Mouse (Mus musculus) adrenal gland, adult 8-10 months (tissue): Measurements from ENCODE around the gene Mill2. TPM values are rescaled to one million over a fixed set of nuclear protein-coding genes. Genes with fewer than 3 reads are reported as not detected.
"Not testable (repeated sequence)": the region's sequence is repeated elsewhere in the genome, so short reads cannot be mapped to it uniquely, and the experiment has no call there.

ENCODE experiments used
- DNase-seq: peaks from one replicate; pipeline ENCODE4 v3.0.0; 2022
- total RNA-seq, 4 experiments: library from RNA; stranded (reverse); gene quantifications; 2 replicates each; pipeline ENCODE4 v1.2.4; 2022

Gene Mill2
- total RNA-seq: 10 to 100 TPM in 3 of 4 experiments, 1 to 10 TPM in 1; 8.5 to 12.4 (median 11.2) TPM

- no peak for DNase-seq
These were observed at the start of gene Mill2 for GRCm38 (mm10) chr7:18839865-18840264. Gene Mill2, plus strand, starts transcription at chr7:18839966.

DNA sequence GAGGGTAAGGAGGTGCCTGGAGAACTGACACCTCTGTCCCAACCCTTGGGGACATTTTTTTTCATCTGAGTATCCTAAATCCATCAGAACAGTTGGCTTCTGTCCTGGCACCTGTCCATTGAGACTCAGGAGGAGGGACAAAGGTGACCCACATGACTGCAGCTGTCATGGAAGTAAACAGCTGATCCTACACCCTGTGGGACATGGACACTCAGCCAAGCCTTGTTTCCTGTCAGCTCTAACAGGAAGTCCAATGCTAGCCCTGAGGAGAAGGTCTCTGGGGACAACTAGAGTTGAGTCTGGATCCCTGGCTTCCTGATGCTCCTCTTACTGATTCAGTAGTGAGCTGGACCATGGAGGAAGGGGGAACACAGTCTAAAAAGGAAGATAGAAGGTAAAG is 49.1 kb upstream of the Mill2 start:
- not testable (repeated sequence) for DNase-seq

GRCm38 (mm10) chr7:18798420-18798819 is 41.3 kb upstream of the Mill2 start, which contains the start of gene Psg19:
Gene Psg19, minus strand, starts transcription at chr7:18798520.
- no peak for DNase-seq

DNA sequence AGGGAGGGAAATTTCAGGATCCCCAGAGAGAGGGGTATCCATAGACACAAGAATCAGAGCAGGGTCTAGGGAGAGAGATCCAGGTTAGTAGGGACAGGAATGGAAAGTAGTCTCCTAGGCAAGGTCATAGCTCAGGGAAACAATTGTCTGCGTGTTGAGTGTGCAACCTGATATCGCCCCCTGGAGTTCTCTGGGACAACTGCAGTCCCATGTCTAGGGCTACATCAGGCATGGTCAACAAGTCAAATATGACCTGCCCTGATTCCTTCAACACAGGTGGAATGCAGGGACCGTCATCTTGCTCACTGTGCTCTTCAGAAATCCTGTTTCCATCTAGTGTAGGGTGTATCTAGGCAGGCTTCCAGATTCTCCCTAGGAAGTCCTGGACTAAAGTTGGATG is 40.6 kb upstream of the Mill2 start:
- no peak for DNase-seq

DNA sequence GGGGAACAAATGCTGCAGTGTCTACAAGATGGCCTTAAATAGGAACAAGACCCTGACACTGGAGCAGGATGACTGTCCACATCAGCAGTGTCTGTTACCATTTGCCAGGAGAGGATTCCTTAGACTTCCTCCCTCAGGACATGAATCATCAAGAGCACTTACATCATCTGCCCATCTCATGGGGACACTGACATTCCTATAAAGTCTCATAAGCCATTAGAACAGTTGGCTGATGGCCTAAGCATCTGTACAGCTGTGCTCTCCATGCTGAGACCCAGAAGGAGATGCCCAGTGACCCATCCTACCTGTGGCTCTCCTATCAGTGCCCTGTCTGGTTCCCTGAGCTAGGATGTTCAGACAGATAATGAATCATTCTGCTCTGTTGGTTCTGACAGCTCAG is 36.2 kb upstream of the Mill2 start:
- no peak for DNase-seq

- DNase-seq: no peak
These were observed 21.5 kb upstream of the Mill2 start for GRCm38 (mm10) chr7:18818301-18818700.

DNA sequence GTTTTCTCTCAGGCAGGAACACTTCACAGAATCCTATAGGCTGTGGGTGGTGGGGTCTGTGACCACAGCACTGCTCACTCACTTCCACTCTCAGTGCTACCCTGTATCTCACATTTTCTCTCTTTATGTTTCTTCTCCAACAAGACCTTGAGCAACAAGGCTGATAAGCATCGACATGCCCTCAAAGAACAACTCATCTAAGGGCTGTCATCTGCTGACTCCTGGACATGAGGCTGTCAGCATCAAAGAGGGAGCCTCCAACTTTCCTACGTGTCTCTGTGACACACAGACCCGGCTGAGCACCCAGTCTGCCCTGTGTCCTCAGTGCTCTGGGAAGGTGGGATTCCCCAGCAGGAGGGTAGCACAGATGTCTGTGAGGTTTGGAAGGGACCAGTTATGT is 18.3 kb upstream of the Mill2 start, which contains the start of gene Psg17:
TSS of gene Psg17 (minus strand) at position 101 of the 400 bp plus-strand sequence.
- DNase-seq: no peak

GRCm38 (mm10) chr7:18827792-18828546 is 11.8 kb upstream of the Mill2 start:
- DNase-seq: no peak

DNA sequence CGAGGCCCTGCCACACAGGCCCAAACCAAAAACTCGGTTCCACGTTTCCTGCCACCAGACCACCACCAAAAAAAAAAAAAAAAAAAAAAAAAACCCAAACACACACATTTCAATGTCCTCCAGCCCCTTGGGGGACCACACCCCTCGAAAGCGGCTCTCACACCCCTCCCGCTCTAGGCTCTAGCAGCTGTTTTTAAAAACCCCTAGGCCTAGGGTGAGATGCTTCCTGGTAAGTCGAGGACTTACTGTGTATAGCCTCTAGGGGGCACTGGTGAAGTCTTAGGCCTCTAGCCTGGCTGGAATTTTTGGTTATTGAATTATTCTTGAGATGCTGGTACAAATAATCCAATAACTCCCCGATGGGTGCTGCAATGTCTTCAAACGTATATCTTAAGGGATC is 11.2 kb upstream of the Mill2 start:
- no peak for DNase-seq

DNA sequence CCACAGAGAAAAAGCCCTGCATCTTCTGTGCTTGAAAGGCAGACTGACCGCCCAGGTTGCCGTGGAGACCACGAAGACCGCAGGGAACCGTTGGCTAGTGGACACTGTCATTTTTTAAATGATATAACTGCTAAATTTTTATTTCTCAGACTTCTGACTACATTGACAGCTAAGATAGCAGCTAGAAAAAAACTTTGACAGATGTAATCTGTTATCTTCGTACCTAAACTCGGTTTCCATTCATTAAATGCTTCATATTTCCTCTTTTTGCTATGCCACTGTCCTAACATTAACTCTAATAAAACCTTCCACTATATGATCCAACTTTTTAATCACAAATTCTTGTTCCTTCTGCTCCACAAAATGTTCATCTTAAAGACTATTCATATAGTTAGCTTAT is 10.2 kb upstream of the Mill2 start:
- no peak for DNase-seq

DNA sequence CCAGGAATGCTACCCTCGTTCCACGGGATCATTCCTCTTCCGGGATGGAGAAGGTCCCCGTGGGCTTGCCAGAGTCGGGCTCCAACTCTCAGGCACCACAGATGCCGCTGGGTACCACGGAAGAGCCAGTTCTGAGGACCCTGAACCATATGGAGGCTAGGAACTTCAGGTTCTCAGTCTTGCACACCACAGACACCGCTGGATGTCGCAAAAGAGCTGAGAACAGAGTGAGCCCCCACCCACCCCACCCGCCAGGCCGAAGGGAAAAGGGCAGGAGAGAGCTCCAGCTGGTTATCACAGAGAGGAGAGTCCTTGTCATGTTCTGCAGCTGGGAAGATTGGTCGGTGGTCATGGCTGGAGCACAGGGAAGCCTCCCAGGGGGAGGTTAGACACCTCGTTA is 7.5 kb upstream of the Mill2 start:
- no peak for DNase-seq

- peak; percentile 38 for DNase-seq
These were observed 814 bp downstream of the Mill2 start for GRCm38 (mm10) chr7:18840386-18841173.

DNA sequence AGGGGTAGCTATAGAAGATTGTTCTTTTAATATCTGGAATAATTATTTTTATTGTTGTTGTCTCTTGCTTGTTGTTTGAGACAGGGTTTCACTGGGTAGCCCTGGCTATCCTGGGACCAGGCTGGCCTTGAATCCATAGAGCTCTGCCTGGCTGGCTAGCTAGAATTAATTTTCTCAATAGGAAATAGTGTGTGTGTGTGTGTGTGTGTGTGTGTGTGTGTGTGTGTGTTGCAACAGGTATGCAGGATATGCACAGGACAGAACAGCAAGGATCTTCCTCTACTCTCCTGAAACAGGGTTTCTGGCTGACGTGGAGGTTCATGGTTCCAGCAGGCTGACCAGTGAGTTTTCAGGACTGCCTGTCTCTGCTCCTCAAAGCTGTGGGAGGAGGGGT is 1.4 kb downstream of the Mill2 start:
- no peak for DNase-seq

- DNase-seq: no peak
These were observed 5.0 kb downstream of the Mill2 start for GRCm38 (mm10) chr7:18844811-18845210.

DNA sequence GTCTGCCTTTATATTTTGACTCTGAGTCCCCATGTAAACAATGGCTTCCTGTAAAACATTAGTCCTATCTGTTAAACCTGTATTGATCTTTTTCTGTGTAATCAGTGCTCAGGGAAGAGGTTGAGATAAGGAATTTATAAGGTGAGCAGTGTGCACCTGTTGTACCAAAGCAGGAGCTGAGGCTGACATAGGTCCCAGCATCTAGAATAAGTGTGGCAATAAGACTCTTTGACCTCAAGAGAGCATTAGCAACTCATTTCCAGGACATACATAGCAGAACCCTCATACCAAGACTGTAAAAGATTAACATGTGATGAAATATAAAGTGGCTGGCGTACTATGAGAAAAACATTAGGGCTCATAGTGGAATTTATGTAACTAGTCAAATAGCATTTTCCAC is 8.6 kb downstream of the Mill2 start:
- no peak for DNase-seq

DNA sequence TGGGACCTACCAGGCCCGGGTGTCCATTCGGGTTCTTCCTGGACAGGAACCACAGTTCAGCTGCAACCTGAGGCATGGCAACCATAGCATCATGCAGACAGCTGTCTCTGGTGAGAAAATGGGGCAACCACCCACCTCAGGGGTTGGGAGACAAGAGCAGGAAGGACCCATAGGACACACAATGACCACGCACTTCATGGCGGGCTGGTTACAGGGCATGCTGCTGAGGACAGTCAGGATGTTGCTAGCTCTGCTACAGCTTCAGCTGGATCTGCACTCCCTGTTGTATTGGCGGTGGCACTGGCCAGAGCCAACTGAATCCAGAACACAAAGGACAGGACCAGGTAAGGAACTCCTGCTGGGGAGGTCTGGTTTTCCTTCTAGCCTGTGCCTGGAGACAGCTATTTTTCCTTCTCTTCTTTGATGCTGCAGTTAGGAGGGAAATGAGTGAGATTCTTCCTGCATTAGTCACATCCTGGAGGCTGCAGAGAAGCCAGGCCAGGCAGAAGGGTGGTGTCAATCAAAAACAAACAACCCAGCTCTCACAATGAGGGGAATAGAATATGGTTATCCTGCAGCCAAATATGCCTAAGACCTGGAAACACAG is 18.6 kb downstream of the Mill2 start:
- DNase-seq: no peak

DNA sequence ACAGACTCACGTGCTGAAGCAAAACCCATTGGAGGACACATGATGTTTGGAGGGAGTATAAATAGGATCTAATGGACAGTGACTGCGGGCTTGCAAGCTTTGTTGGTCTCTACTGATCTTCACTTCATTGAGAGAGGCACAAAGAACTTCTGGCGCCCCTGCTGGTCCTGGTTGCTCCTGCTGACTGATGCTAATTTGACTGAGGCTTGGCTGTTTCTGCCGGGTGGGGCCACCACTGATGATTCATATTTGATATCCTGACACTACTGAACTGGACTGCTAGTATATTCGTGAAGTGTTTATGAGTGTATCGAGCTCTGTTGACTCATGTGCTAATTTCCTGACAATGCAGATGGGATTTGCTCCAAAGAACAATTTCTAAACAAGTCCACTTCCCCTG is 23.0 kb downstream of the Mill2 start:
- DNase-seq: no peak

DNA sequence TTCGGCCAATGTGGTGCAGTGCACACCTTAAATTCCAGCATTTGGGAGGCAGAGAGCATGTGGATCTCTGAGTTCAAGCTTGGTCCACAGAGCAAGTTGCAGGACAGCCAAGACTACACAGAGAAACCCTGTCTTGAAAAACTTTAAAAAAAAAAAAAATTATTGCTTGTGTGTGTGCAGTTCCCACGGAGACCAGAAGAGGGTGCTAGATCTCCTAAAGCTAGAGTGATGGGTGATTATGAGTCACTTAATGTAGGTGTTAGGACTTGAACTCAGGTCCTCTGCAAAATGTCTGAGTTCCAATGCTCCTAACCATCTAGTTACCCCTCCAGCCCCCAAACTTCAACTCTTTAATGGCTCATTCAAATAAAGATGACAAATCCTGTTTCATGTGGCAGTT is 28.7 kb downstream of the Mill2 start:
- DNase-seq: no peak

DNA sequence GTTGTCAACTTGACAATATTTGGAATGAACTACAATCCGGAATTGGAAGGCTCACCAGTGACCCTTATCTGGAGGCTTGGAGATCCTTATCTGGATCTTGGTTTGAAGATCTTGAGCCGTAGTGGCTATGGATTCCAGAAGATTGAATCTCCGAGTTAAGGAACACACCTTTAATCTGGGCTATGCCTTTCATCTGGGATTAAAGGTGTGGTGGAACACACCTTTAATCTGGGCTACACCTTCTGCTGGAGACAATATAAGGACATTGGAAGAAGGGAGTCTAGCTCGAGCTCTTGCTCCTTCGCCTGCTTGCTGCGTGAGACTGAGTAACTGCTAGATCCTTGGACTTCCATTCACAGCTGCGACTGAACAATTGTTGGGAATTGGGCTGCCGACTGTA is 31.3 kb downstream of the Mill2 start, which contains the start of gene Pglyrp1:
TSS of gene Pglyrp1 (plus strand) at position 301 of the 400 bp plus-strand sequence.
- DNase-seq: not testable (repeated sequence)

GRCm38 (mm10) chr7:18872014-18872802 is 32.4 kb downstream of the Mill2 start:
- DNase-seq: no peak

- DNase-seq: no peak
These were observed 33.0 kb downstream of the Mill2 start for GRCm38 (mm10) chr7:18872816-18873215.

DNA sequence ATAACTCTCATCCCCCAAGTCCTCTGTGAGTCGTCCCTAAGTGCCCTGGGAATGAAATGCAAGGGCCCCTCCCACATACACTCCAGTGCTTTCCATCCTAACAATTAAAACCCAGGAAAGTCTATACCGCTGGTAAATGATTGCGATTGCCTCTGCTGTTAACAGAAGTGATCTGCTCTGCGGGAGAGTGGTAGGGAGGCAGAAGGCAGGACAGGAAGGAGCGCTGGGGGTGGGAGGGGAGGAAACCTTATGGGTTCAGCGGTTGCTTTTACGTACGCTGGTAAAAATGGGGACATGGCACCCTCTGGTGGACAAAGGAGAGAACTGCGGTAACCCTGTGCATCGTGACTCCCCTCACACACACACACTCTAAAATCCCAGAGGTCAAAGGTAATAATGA is 33.5 kb downstream of the Mill2 start:
- DNase-seq: no peak
